Mouse (Mus musculus) left cerebral cortex, postnatal 36 days (tissue): ENCODE measurements around the gene A3galt2. TPM values are rescaled to one million over a fixed set of nuclear protein-coding genes. Genes with fewer than 3 reads are reported as not detected.

Source experiments
- DNase-seq, 2 experiments: peaks; one replicate each; pipeline ENCODE4 v3.0.0; 2021 to 2022; ENCODE audit warnings: low spot score in 2 of 2, mixed read lengths in 1 of 2
- intact Hi-C: fragments of 180-260 bp; cut with DNase I; formaldehyde crosslinking; loops from one replicate; pipeline ENCODE4 v1.15.1; 2025
- total RNA-seq, 2 experiments: library from RNA; stranded (reverse); gene quantifications; 2 replicates each; pipeline ENCODE4 v1.2.3; 2021

Gene A3galt2
- total RNA-seq, 2 experiments from 2014 or later: 0.10 to 0.41 TPM

- no peak for DNase-seq
- intact Hi-C loops: loop anchor here (1.0 to 5.0 kb wide), 2 partner anchors 35 to 39 kb away; no protein-coding TSS in a partner anchor
These were observed 7.4 kb upstream of the A3galt2 start for GRCm38 (mm10) chr4:128747614-128748270.

- intact Hi-C loops: loop anchor here (5.0 kb wide), 1 partner anchor 36 kb away; no protein-coding TSS in a partner anchor
- no peak for DNase-seq
These were observed 6.9 kb upstream of the A3galt2 start for GRCm38 (mm10) chr4:128748309-128748708.

- DNase-seq: no peak
- intact Hi-C loops: no loop called here
These were observed 4.2 kb upstream of the A3galt2 start for GRCm38 (mm10) chr4:128751006-128751405.

- DNase-seq: no peak
- intact Hi-C loops: no loop called here
These were observed 3.0 kb upstream of the A3galt2 start for GRCm38 (mm10) chr4:128752031-128752757.

- intact Hi-C loops: no loop called here
- DNase-seq: no peak
These were observed 1.6 kb upstream of the A3galt2 start for GRCm38 (mm10) chr4:128753571-128753970.

GRCm38 (mm10) chr4:128755900-128756299 is 736 bp downstream of the A3galt2 start:
- intact Hi-C loops: no loop called here
- DNase-seq: no peak

GRCm38 (mm10) chr4:128759214-128759613 is 4.0 kb downstream of the A3galt2 start:
- intact Hi-C loops: no loop called here
- DNase-seq: no peak

GRCm38 (mm10) chr4:128760029-128760428 is 4.9 kb downstream of the A3galt2 start:
- no peak for DNase-seq
- intact Hi-C loops: no loop called here

GRCm38 (mm10) chr4:128766929-128767328 is 11.8 kb downstream of the A3galt2 start:
- no peak for DNase-seq
- intact Hi-C loops: no loop called here

- intact Hi-C loops: no loop called here
- no peak for DNase-seq
These were observed 13.0 kb downstream of the A3galt2 start for GRCm38 (mm10) chr4:128768120-128768519.

- intact Hi-C loops: loop anchor here (5.0 kb wide), 1 partner anchor 142 kb away; no protein-coding TSS in a partner anchor
These were observed 14.6 kb downstream of the A3galt2 start for GRCm38 (mm10) chr4:128769569-128770355.

GRCm38 (mm10) chr4:128770698-128771097 is 15.5 kb downstream of the A3galt2 start:
- DNase-seq: no peak
- intact Hi-C loops: loop anchor here (5.0 kb wide), 1 partner anchor 143 kb away; no protein-coding TSS in a partner anchor

More at GRCm38 (mm10) chr4:128769569-128770355, 14.6 kb downstream of the A3galt2 start:
- DNase-seq: no peak

- intact Hi-C loops: loop anchor here (5.0 kb wide), 1 partner anchor 147 kb away; no protein-coding TSS in a partner anchor
- no peak for DNase-seq
These were observed 18.7 kb downstream of the A3galt2 start for GRCm38 (mm10) chr4:128773820-128774219.

- intact Hi-C loops: loop anchor here (5.0 kb wide), 1 partner anchor 147 kb away; no protein-coding TSS in a partner anchor
- peak in 1 of 2 experiments; percentile 36 for DNase-seq
These were observed 19.3 kb downstream of the A3galt2 start for GRCm38 (mm10) chr4:128774467-128774866.

- peak; percentile 66 to 67 for DNase-seq
- intact Hi-C loops: loop anchor here (2.0 to 5.0 kb wide), 2 partner anchors 66 to 81 kb away; no protein-coding TSS in a partner anchor
These were observed 21.6 kb downstream of the A3galt2 start for GRCm38 (mm10) chr4:128776568-128777289.

- DNase-seq: peak in 1 of 2 experiments; percentile 32
- intact Hi-C loops: loop anchor here (2.0 to 5.0 kb wide), 2 partner anchors 67 to 80 kb away; no protein-coding TSS in a partner anchor
These were observed 22.4 kb downstream of the A3galt2 start for GRCm38 (mm10) chr4:128777593-128777992.

- intact Hi-C loops: no loop called here
- DNase-seq: no peak
These were observed 26.9 kb downstream of the A3galt2 start for GRCm38 (mm10) chr4:128782037-128782436.

GRCm38 (mm10) chr4:128782645-128783044 is 27.5 kb downstream of the A3galt2 start:
- DNase-seq: no peak
- intact Hi-C loops: no loop called here
